In genomic region chr10:24650990-24651569, GRCm38 (mm10) we compare ENCODE assay signal across 22 mouse cellular contexts. TPM values are rescaled to one million over a fixed set of nuclear protein-coding genes. Genes with fewer than 3 reads are reported as not detected.
DNase-seq lines count a peak whose midpoint lies in the region; ATAC-seq and TF ChIP-seq lines count a peak whose summit lies in the region.
"Had no signal": no experiment of that assay in that cellular context is flagged by ENCODE, and none has a peak within 500 bp of the region (broad histone marks: within the 10 kb centered on the region; RNA-seq: fewer than 3 reads in every experiment).

No protein-coding gene starts in this region.

- H3K27me3 ChIP-seq in CH12.LX (replicated peaks) = no peaks in the 10 kb centered on the region
- H3K27me3 ChIP-seq in kidney, embryonic 15.5 days = no peaks in the 10 kb centered on the region
- H3K27me3 ChIP-seq: embryonic facial prominence, embryonic 15.5 days; hindbrain, embryonic 13.5 days had no signal

- TF ChIP-seq EP300 in CH12.LX (IDR thresholded peaks at IDR 0.05; ENCODE audit: low read length) = no peak

- H3K9me3 ChIP-seq in CH12.LX (replicated peaks; ENCODE audit: low read length) = no peaks in the 10 kb centered on the region
- no peaks in the 10 kb centered on the region for H3K9me3 ChIP-seq in kidney, embryonic 15.5 days (replicated peaks)
- H3K9me3 ChIP-seq: embryonic facial prominence, embryonic 15.5 days; forebrain, embryonic 10.5 days; heart, embryonic 10.5 days; hindbrain, embryonic 13.5 days had no signal

- H3K79me2 ChIP-seq in CH12.LX (replicated peaks; ENCODE audit: control insufficient read depth, extremely low read depth, insufficient read depth, poor library complexity, severe bottlenecking) = no peaks in the 10 kb centered on the region

- 88% methylated on average over 11 of the region's 11 CpGs for WGBS in kidney, embryonic 15.5 days

- no peak for ATAC-seq in kidney, embryonic 15.5 days (replicated peaks; ENCODE audit: low FRiP score)
- ATAC-seq: forebrain, embryonic 14.5 days; intestine, postnatal 0 days had no signal

- H3K4me2 ChIP-seq in CH12.LX (ENCODE audit: insufficient read depth, low read depth, poor library complexity, severe bottlenecking) = peak overlapping the region; percentile 17
- no peak overlapping the region for H3K4me2 ChIP-seq in kidney, embryonic 15.5 days
- H3K4me2 ChIP-seq: embryonic facial prominence, embryonic 15.5 days; hindbrain, embryonic 13.5 days had no signal

- DNase-seq in CD4-positive, CD25-positive, alpha-beta regulatory T cell, adult 2 months (ENCODE audit: low read depth, low spot score) = peak; percentile 73
- peak; percentile 38 for DNase-seq in CH12.LX (ENCODE audit: extremely low read depth)
- peak; percentile 83 for DNase-seq in induced T-regulatory cell, adult 2 months (ENCODE audit: low read depth)
- no peak for DNase-seq in adrenal gland, postnatal 10 days
- no peak for DNase-seq in adrenal gland, postnatal 25 days
- DNase-seq: adrenal gland, postnatal 14 days; cerebellum, adult 8-10 months; cerebellum, postnatal 14 days; embryo, embryonic 11 days; gastrocnemius, postnatal 36 days; heart, adult 18-20 months; heart, postnatal 10 days had no signal

- H3K4me1 ChIP-seq in CH12.LX (ENCODE audit: control insufficient read depth in 1 of 2, insufficient read depth in 2 of 2) = peaks cover 3 to 5% of the 10 kb centered on the region in 2 experiments
- H3K4me1 ChIP-seq in kidney, embryonic 15.5 days = 0 out of 2 replicates have a peak, but pooled peaks cover 2% of the 10 kb centered on the region
- H3K4me1 ChIP-seq: embryonic facial prominence, embryonic 15.5 days; forebrain, embryonic 10.5 days; heart, embryonic 10.5 days; hindbrain, embryonic 13.5 days had no signal

- H3K27ac ChIP-seq in CH12.LX (ENCODE audit: insufficient read depth, low read depth) = peak overlapping the region; percentile 32
- H3K27ac ChIP-seq in kidney, embryonic 15.5 days = no peak overlapping the region
- H3K27ac ChIP-seq: embryonic facial prominence, embryonic 15.5 days; forebrain, embryonic 10.5 days; heart, embryonic 10.5 days; hindbrain, embryonic 13.5 days had no signal

- H3K9ac ChIP-seq in CH12.LX (ENCODE audit: insufficient read depth, low read depth) = peak overlapping the region; percentile 55
- no peak overlapping the region for H3K9ac ChIP-seq in kidney, embryonic 15.5 days
- H3K9ac ChIP-seq: embryonic facial prominence, embryonic 15.5 days; hindbrain, embryonic 13.5 days had no signal

- H3K4me3 ChIP-seq in CH12.LX (replicated peaks in 1 of 3; ENCODE audit: low read depth in 2 of 3, low read length in 2 of 3, poor library complexity in 1 of 3) = peak overlapping the region in 2 of 3 experiments; percentile 17 to 40
- no peak overlapping the region for H3K4me3 ChIP-seq in kidney, embryonic 15.5 days (replicated peaks)
- H3K4me3 ChIP-seq: embryonic facial prominence, embryonic 15.5 days; erythroblast, embryonic 14.5 days; forebrain, embryonic 10.5 days; heart, embryonic 10.5 days; hindbrain, embryonic 13.5 days had no signal

- in situ Hi-C loops in CH12.LX (cut with MboI; ENCODE audit: low pct_ligation_motif_present, low pct_unique_long_range_greater_than_20kb, low sequenced_read_pairs) = no loop called here

- TF ChIP-seq RAD21 in CH12.LX (IDR thresholded peaks at IDR 0.05; ENCODE audit: low read depth, low read length) = no peak

- dilution Hi-C loops in CH12.LX (cut with MboI; ENCODE audit: extremely low pct_ligation_motif_present, extremely low pct_unique_long_range_greater_than_20kb, low sequenced_read_pairs) = no loop called here

- no peaks in the 10 kb centered on the region for H3K36me3 ChIP-seq in CH12.LX (replicated peaks in 1 of 2; ENCODE audit: control insufficient read depth in 1 of 2, insufficient read depth in 1 of 2, low read length in 1 of 2)
- H3K36me3 ChIP-seq in kidney, embryonic 15.5 days = no peaks in the 10 kb centered on the region
- H3K36me3 ChIP-seq: embryonic facial prominence, embryonic 15.5 days; forebrain, embryonic 10.5 days; heart, embryonic 10.5 days; hindbrain, embryonic 13.5 days had no signal

- no peak for TF ChIP-seq CTCF in CH12.LX (conservative IDR thresholded peaks at IDR 0.05 in 1 of 2, IDR thresholded peaks at IDR 0.05 in 1 of 2; ENCODE audit: low read depth in 2 of 2, low read length in 2 of 2)

- peak; percentile 53 for TF ChIP-seq POLR2A in CH12.LX (IDR thresholded peaks at IDR 0.05; ENCODE audit: low read depth, low read length)

TF ChIP-seq in CH12.LX, 34 proteins besides CTCF, POLR2A, EP300 and RAD21:
- no peak for TF ChIP-seq ZKSCAN1 (IDR thresholded peaks at IDR 0.05; ENCODE audit: borderline replicate concordance, low read depth, low read length)
- TF ChIP-seq E2F4 (IDR thresholded peaks at IDR 0.05; ENCODE audit: insufficient replicate concordance, low read depth, low read length) = no peak
- no peak for TF ChIP-seq ZNF384 (IDR thresholded peaks at IDR 0.05; ENCODE audit: low read depth, low read length)
- peak; percentile 69 for TF ChIP-seq IRF4 (IDR thresholded peaks at IDR 0.05; ENCODE audit: low read depth, low read length)
- no peak for TF ChIP-seq PAX5 (IDR thresholded peaks at IDR 0.05; ENCODE audit: low read length)
- TF ChIP-seq ELF1 (IDR thresholded peaks at IDR 0.05; ENCODE audit: low read depth, low read length) = no peak
- TF ChIP-seq SMC3 (IDR thresholded peaks at IDR 0.05; ENCODE audit: low read depth, low read length) = no peak
- no peak for TF ChIP-seq ZC3H11A (IDR thresholded peaks at IDR 0.05; ENCODE audit: low read depth, low read length)
- TF ChIP-seq JUND (conservative IDR thresholded peaks at IDR 0.05; ENCODE audit: low read depth, low read length) = no peak
- peak; percentile 53 for TF ChIP-seq TBP (conservative IDR thresholded peaks at IDR 0.05; ENCODE audit: low read depth, low read length)
- TF ChIP-seq ZMIZ1 (IDR thresholded peaks at IDR 0.05; ENCODE audit: low read depth, low read length) = no peak
- 0 out of 2 replicates have a peak, but pooled peaks have one; percentile 46 for TF ChIP-seq UBTF (IDR thresholded peaks at IDR 0.05; ENCODE audit: low read depth, low read length)
- no peak for TF ChIP-seq CHD2 (IDR thresholded peaks at IDR 0.05; ENCODE audit: low read length)
- TF ChIP-seq NELFE (IDR thresholded peaks at IDR 0.05; ENCODE audit: low read depth, low read length) = no peak
- TF ChIP-seq MAX (IDR thresholded peaks at IDR 0.05; ENCODE audit: low read length) = no peak
- peak; percentile 63 for TF ChIP-seq SIN3A (IDR thresholded peaks at IDR 0.05; ENCODE audit: low read length)
- no peak for TF ChIP-seq CHD1 (IDR thresholded peaks at IDR 0.05; ENCODE audit: low read depth, low read length)
- TF ChIP-seq MAZ (IDR thresholded peaks at IDR 0.05; ENCODE audit: low read depth, low read length) = no peak
- TF ChIP-seq USF1 (IDR thresholded peaks at IDR 0.05; ENCODE audit: low read depth, low read length) = no peak
- no peak for TF ChIP-seq USF2 (conservative IDR thresholded peaks at IDR 0.05; ENCODE audit: low read depth, low read length)
- no peak for TF ChIP-seq POLR2AphosphoS2 (IDR thresholded peaks at IDR 0.05; ENCODE audit: low read depth, low read length)
- TF ChIP-seq BHLHE40 (IDR thresholded peaks at IDR 0.05; ENCODE audit: low read depth, low read length) = no peak
- TF ChIP-seq ETS1 (conservative IDR thresholded peaks at IDR 0.05; ENCODE audit: low read depth, low read length) = no peak; the same call in 1 of the 2 replicates
- TF ChIP-seq HCFC1 (IDR thresholded peaks at IDR 0.05; ENCODE audit: low read depth, low read length) = no peak
- no peak for TF ChIP-seq RCOR1 (conservative IDR thresholded peaks at IDR 0.05; ENCODE audit: low read depth, low read length)
- TF ChIP-seq MEF2A (IDR thresholded peaks at IDR 0.05; ENCODE audit: borderline replicate concordance, low read depth, low read length) = no peak
- TF ChIP-seq TCF12 (IDR thresholded peaks at IDR 0.05; ENCODE audit: low read depth, low read length) = no peak
- 0 out of 2 replicates have a peak, but pooled peaks have one; percentile 29 for TF ChIP-seq MXI1 (IDR thresholded peaks at IDR 0.05; ENCODE audit: low read depth, low read length)
- TF ChIP-seq MAFK (IDR thresholded peaks at IDR 0.05; ENCODE audit: insufficient replicate concordance, low read length) = no peak
- TF ChIP-seq KAT2A (IDR thresholded peaks at IDR 0.05; ENCODE audit: insufficient replicate concordance, low read length) = no peak
- no peak for TF ChIP-seq JUN (IDR thresholded peaks at IDR 0.05; ENCODE audit: insufficient read depth, low read depth, low read length)
- no peak for TF ChIP-seq NRF1 (IDR thresholded peaks at IDR 0.05; ENCODE audit: low read depth, low read length)
- TF ChIP-seq GABPA (IDR thresholded peaks at IDR 0.05; ENCODE audit: insufficient replicate concordance, low read depth, low read length) = no peak
- TF ChIP-seq MYC (IDR thresholded peaks at IDR 0.05; ENCODE audit: low read depth, low read length) = peak; percentile 73; the same call in 1 of the 2 replicates

RNA-seq across cellular contexts. Expression of gene Ccn2, which starts 55.8 kb away (rescaled TPM):
- total RNA-seq in CH12.LX (2012; rRNA removed) (not detected in 2 replicates), CH12.LX (2014; rRNA removed) (not detected in 2 replicates)
- polyA plus RNA-seq in CH12.LX (2012; ENCODE audit: insufficient read length, low read depth) = not detected in 2 replicates
- total RNA-seq in adrenal gland, postnatal 10 days (2021) = 10 to 100 TPM; 20.5 to 47.0 TPM
- total RNA-seq in adrenal gland, postnatal 25 days (2021) = 44.4 and 55.1 TPM in 2 replicates
- 8.7 and 10.0 TPM in 2 replicates for polyA plus RNA-seq in kidney, embryonic 15.5 days (2015; fragmentation: Nextera tagmentation; extraction: Ambion mirVana)
- total RNA-seq: common myeloid progenitor, adult 5-6 weeks; hematopoietic stem cell, adult 5-6 weeks had no signal
- polyA plus RNA-seq: erythroblast, embryonic 14.5 days had no signal

Comparison
In these comparisons a context has a peak if more than half of its experiments do, and no peak if none do; other contexts are left out.
1. DNase-seq: peak in CD4-positive, CD25-positive, alpha-beta regulatory T cell, adult 2 months (single experiment), CH12.LX (single experiment) and induced T-regulatory cell, adult 2 months (single experiment); none in adrenal gland, postnatal 10 days (single experiment) and adrenal gland, postnatal 25 days (single experiment).
2. RNA of gene Ccn2, which starts 55.8 kb away (total RNA-seq): 20.5 to 47.0 TPM in adrenal gland, postnatal 10 days and 44.4 to 55.1 TPM in adrenal gland, postnatal 25 days; not detected in CH12.LX; every median in the first group is over 10 times any median in the second.